Mouse (Mus musculus): ENCODE measurements around the gene Stx1b. TPM values are rescaled to one million over a fixed set of nuclear protein-coding genes. Genes with fewer than 3 reads are reported as not detected.

The Stx1b gene
- polyA plus RNA-seq, 1 experiment from 2014 or later, result 9.3 TPM

DNA sequence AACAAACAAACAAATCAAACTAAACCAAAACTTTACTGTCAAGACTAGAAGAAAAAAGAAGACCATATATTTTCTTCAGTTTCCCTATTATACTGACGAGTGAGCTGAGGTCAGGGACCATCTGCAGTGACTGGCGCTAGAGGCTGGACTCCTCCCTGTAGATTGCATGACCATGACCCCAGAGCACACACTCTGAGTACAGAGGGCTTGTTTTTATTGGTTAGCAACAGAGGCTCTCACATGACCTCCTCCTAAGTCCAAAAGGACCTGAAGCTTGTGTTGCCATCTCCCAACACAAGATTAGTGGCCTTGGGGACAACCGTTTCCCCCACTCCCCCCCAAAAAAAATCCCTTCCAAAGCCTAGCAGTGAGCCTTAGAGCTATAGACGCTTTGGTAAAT is 10.5 kb downstream of the Stx1b start:
- Histone ChIP-seq H3K36me3 (peaks cover 64% of the 10 kb centered on the region), H3K9me3 (replicated peaks) (no peaks in the 10 kb centered on the region), H3K4me1 (no peaks in the 10 kb centered on the region), H3K4me3 (no peak overlapping the region), H3K27ac (no peak overlapping the region), H3K27me3 (ENCODE audit: low read depth, poor library complexity, severe bottlenecking) (no peaks in the 10 kb centered on the region)
- no peak for DNase-seq (ENCODE audit: low spot score)
- WGBS, result 82% methylated on average over 4 of the region's 4 CpGs

DNA sequence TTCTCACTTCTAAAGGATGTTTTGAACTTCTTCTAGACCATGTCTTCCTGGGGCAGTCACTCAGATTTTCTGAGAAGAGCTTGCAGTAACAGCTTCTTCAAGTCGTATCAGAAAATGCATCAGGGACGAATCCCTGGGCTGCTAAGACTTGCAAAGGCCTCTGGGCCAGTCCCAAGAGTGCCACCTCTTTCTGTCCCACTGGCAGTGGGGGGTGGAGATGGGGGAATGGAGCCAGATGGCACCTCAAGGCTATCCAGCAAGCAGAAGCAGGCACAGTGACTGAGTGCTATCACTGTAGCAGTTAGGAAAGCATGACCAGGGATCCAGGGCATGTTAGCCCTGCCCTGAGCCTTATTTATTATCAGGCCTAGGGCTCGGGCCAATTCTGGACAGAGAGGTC is 12.1 kb downstream of the Stx1b start:
- H3K27ac ChIP-seq, result no peak overlapping the region
- H3K4me3 ChIP-seq, result no peak overlapping the region
- no peak for DNase-seq (ENCODE audit: low spot score)
- H3K27me3 ChIP-seq (ENCODE audit: low read depth, poor library complexity, severe bottlenecking), result no peaks in the 10 kb centered on the region
- 88% methylated on average over 3 of the region's 3 CpGs for WGBS
- peaks cover 63% of the 10 kb centered on the region for H3K36me3 ChIP-seq
- H3K9me3 ChIP-seq (replicated peaks), result no peaks in the 10 kb centered on the region
- H3K4me1 ChIP-seq, result no peaks in the 10 kb centered on the region

DNA sequence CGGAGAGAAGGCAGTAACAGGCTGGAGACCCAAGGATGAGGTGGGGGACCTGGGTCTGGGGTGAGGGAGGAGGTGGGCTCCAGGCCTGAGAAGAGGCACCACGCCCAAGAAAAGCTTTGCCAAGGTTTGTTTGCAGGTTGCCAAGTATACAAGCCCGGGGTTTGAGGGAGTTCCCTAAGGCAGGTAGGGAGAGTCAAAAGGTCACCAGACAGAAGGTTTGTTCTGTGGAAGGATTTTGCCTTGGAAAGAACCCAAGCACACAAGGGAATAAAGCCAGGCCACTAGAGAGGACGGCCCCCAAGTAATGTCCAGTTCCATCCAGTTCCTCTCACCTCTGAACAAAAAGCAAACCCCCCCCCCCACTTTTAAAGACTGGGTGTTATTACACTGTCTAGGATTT is 13.1 kb downstream of the Stx1b start:
- no peak overlapping the region for H3K27ac ChIP-seq
- peaks cover 63% of the 10 kb centered on the region for H3K36me3 ChIP-seq
- H3K4me1 ChIP-seq, result no peaks in the 10 kb centered on the region
- DNase-seq (ENCODE audit: low spot score), result no peak
- WGBS, result 81% methylated on average over 4 of the region's 4 CpGs
- H3K4me3 ChIP-seq, result no peak overlapping the region
- H3K27me3 ChIP-seq (ENCODE audit: low read depth, poor library complexity, severe bottlenecking), result no peaks in the 10 kb centered on the region
- no peaks in the 10 kb centered on the region for H3K9me3 ChIP-seq (replicated peaks)

DNA sequence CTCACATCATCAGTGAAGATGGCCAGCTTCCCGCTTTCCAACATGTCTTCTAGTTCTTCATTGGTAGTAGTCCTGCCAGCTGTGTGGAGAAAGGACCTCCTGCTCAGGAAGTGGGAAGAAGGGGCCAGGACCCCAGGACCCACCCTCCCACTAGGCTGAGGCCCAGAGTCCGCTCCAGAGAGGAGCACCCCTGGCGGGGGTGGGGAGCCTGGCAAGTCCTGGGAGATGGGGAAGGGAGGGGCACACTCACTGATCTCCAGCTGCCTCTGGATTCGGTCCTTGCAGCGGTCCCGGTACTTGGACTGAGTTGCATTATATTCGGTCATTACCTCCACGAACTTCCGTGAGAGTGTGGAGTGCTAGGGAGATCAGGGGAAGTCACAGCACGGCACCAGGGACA is 13.7 kb downstream of the Stx1b start:
- H3K36me3 ChIP-seq, result peaks cover 63% of the 10 kb centered on the region
- H3K27me3 ChIP-seq (ENCODE audit: low read depth, poor library complexity, severe bottlenecking), result no peaks in the 10 kb centered on the region
- no peaks in the 10 kb centered on the region for H3K9me3 ChIP-seq (replicated peaks)
- no peak overlapping the region for H3K4me3 ChIP-seq
- no peak for DNase-seq (ENCODE audit: low spot score)
- WGBS, result 82% methylated on average over 10 of the region's 10 CpGs
- H3K27ac ChIP-seq, result no peak overlapping the region
- no peaks in the 10 kb centered on the region for H3K4me1 ChIP-seq

DNA sequence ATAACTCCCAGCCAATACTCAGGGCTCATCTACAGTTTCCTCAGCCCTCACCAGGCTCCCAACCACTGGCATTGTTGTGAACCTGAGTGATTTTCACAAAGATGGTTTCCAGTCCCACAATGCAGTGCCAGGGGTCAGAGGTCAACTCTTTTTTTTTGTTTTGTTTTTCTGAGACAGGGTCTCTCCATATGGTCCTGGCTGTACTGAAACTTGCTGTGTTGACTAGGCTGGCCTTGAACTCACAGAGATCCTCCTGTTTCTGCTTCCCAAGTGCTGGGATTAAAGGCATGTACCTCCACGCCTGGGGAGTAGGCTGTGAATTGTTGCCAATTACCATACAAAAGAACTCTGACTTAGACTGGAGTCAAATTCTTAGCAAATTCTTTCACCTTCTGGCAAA is 14.5 kb downstream of the Stx1b start:
- WGBS, result 92% methylated on average over 1 of the region's 1 CpGs
- H3K36me3 ChIP-seq, result peaks cover 57% of the 10 kb centered on the region

DNA sequence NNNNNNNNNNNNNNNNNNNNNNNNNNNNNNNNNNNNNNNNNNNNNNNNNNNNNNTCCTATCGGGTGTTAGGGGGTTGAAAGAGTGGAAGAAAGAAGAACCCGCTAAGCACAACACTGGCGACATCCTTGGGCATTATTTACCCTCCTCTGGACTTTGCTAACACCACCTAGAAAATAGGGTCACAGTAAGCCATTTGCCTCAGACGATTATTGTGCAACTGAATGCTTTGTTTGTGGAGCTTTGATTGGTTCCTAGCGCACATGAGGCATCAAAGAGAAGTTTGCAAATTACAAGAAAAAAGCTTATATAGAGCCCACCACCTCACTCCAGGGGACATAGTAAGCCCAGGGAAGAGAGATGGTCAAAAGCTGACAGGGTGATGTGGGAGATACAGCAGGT is 15.5 kb downstream of the Stx1b start:
- Histone ChIP-seq H3K4me1 (no peaks in the 10 kb centered on the region), H3K27ac (no peak overlapping the region), H3K27me3 (ENCODE audit: low read depth, poor library complexity, severe bottlenecking) (no peaks in the 10 kb centered on the region), H3K4me3 (no peak overlapping the region), H3K36me3 (peaks cover 56% of the 10 kb centered on the region), H3K9me3 (replicated peaks) (no peaks in the 10 kb centered on the region)
- DNase-seq (ENCODE audit: low spot score), result no peak
- WGBS, result 84% methylated on average over 5 of the region's 5 CpGs

More for the DNA sequence above, 14.5 kb downstream of the Stx1b start:
- DNase-seq (ENCODE audit: low spot score), result no peak
- no peaks in the 10 kb centered on the region for H3K27me3 ChIP-seq (ENCODE audit: low read depth, poor library complexity, severe bottlenecking)
- no peaks in the 10 kb centered on the region for H3K4me1 ChIP-seq
- no peak overlapping the region for H3K4me3 ChIP-seq
- no peak overlapping the region for H3K27ac ChIP-seq
- H3K9me3 ChIP-seq (replicated peaks), result no peaks in the 10 kb centered on the region

DNA sequence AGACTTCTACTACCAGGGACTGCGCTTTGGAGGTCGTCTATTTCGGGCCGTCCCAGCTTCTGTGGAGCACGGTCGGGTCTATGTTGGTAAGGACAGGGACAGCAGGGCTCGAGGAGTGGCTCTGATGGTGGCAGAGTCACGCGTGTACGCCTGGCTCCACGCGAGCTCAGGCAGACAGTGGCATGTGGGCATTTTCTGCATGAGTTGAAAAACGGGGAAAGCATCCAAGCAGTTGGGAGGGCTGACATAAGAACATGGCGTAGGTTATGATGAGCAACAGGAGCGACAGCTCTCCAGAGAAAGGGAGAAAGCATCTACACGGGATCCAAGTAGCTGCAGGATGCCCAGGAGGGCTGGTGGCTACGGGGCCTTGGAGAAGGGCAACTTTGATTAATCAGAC is 22.0 kb downstream of the Stx1b start:
- Histone ChIP-seq H3K4me3 (no peak overlapping the region), H3K27ac (no peak overlapping the region), H3K36me3 (peaks cover 71% of the 10 kb centered on the region), H3K4me1 (peaks cover 12% of the 10 kb centered on the region), H3K9me3 (replicated peaks) (no peaks in the 10 kb centered on the region), H3K27me3 (ENCODE audit: low read depth, poor library complexity, severe bottlenecking) (no peaks in the 10 kb centered on the region)
- 93% methylated on average over 17 of the region's 17 CpGs for WGBS
- DNase-seq (ENCODE audit: low spot score), result no peak

DNA sequence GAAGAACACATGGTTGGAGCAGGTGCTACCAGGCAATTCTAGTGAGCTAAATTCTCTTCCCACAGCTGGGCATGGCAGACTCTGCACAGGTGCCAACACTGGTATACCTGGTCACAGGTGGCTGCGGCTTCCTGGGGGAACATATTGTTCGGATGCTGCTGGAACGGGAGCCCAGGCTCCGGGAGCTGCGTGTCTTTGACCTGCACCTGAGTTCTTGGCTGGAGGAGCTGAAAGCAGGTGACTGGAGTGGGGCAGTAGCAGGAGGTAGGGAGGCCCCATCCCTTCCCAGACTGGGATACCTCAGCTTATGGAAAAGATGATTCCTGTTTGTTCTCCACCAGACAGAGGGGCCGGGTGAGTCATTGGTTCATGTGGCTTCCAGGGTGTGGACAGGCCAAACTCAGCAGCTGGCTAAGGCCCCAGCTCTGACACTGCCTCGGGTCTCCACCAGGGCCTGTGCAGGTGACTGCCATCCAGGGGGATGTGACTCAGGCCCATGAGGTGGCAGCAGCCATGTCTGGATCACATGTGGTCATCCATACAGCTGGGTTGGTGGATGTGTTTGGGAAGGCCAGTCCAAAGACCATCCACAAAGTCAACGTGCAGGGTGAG is 23.2 kb downstream of the Stx1b start:
- H3K27ac ChIP-seq, result no peak overlapping the region
- peaks cover 12% of the 10 kb centered on the region for H3K4me1 ChIP-seq
- DNase-seq (ENCODE audit: low spot score), result no peak
- H3K27me3 ChIP-seq (ENCODE audit: low read depth, poor library complexity, severe bottlenecking), result no peaks in the 10 kb centered on the region
- H3K4me3 ChIP-seq, result 0 out of 2 replicates have a peak overlapping the region, but pooled peaks have one; percentile 22
- peaks cover 81% of the 10 kb centered on the region for H3K36me3 ChIP-seq
- 90% methylated on average over 8 of the region's 8 CpGs for WGBS
- no peaks in the 10 kb centered on the region for H3K9me3 ChIP-seq (replicated peaks)

DNA sequence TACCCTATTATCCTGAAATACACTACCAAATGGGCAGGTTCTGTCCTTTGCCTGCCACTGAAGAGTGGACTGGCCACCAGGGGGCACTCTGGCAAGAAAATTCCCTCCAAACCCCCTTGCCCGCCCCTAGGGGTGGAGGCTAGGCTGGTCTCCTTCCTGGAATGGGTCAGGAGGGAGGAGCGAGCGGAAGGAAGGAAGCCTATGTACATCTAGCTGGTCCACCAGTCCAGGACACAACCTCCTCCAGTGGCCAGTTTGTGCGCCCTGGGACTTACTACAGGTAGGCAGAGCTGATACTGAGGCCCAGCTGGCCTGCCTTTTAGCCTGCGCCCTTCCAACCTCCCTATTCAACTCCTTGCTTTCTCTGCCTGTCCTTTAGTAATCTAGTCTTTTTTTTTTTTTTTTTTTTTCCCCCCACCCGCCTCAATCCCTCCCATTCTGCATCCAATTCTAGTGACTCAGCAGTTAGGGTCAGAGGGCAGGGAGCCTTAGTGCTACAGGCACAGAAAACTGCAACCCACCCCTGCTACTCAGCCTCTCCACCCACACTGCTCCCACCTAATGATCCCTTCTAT is 23.8 kb downstream of the Stx1b start, which contains the start of gene Hsd3b7:
Hsd3b7 (plus strand) TSS at position 170 of the 575 bp plus-strand sequence.
- H3K36me3 ChIP-seq, result peaks cover 87% of the 10 kb centered on the region
- 0 out of 2 replicates have a peak within 1 kb of the TSS, but pooled peaks have one; percentile 23 for H3K27ac ChIP-seq

DNA sequence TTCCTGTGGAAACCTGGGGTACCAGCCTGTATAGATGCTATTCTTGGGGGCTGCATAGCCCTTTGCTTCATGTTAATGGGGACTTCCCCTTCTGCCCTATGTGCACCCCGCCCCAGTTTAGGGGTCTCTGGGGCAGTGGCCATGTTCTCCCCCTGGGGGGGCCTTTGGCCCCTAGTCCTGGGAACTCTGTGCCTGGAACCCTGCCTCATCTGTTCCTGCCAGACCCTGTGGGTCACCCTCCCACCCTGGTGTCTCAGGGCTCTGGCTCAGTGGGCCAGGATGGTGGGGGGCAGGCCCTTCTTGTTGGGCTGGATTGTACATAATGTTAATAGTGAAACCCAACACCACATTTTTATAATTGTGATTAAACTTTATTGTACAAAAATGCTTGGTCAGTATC is 24.6 kb downstream of the Stx1b start:
- no peaks in the 10 kb centered on the region for H3K27me3 ChIP-seq (ENCODE audit: low read depth, poor library complexity, severe bottlenecking)
- no peak for DNase-seq (ENCODE audit: low spot score)
- WGBS, result 90% methylated on average over 1 of the region's 1 CpGs
- no peaks in the 10 kb centered on the region for H3K9me3 ChIP-seq (replicated peaks)
- peaks cover 12% of the 10 kb centered on the region for H3K4me1 ChIP-seq
- no peak overlapping the region for H3K4me3 ChIP-seq
- H3K27ac ChIP-seq, result no peak overlapping the region
- H3K36me3 ChIP-seq, result peaks cover 94% of the 10 kb centered on the region

More for the DNA sequence above, 23.8 kb downstream of the Stx1b start, which contains the start of gene Hsd3b7:
- Histone ChIP-seq H3K4me1 (peaks cover 12% of the 10 kb centered on the region), H3K27me3 (ENCODE audit: low read depth, poor library complexity, severe bottlenecking) (no peaks in the 10 kb centered on the region), H3K4me3 (peak within 1 kb of the TSS; percentile 22; the same call in 1 of the 2 replicates), H3K9me3 (replicated peaks) (no peaks in the 10 kb centered on the region)
- 31% methylated on average over 6 of the region's 6 CpGs for WGBS
- peak; percentile 97 for DNase-seq (ENCODE audit: low spot score)

DNA sequence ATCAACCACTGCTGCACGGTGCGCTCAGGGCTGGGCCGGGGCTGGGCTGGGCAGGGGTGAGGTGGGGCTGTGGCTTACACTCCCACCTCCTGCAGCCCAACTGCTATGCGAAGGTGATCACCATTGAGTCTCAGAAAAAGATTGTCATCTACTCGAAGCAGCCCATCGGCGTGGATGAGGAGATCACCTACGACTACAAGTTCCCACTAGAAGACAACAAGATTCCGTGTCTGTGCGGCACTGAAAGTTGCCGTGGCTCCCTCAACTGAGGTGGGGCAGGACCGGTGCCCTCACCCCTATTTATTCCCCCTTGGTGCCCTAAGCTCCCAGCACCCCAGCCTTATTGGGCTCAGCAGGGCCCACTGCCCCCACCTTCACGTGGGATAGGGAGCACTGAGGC is 25.1 kb downstream of the Stx1b start:
- no peak for DNase-seq (ENCODE audit: low spot score)
- peaks cover 93% of the 10 kb centered on the region for H3K36me3 ChIP-seq
- no peak overlapping the region for H3K27ac ChIP-seq
- no peaks in the 10 kb centered on the region for H3K27me3 ChIP-seq (ENCODE audit: low read depth, poor library complexity, severe bottlenecking)
- 92% methylated on average over 13 of the region's 13 CpGs for WGBS
- no peak overlapping the region for H3K4me3 ChIP-seq
- no peaks in the 10 kb centered on the region for H3K9me3 ChIP-seq (replicated peaks)
- peaks cover 12% of the 10 kb centered on the region for H3K4me1 ChIP-seq

DNA sequence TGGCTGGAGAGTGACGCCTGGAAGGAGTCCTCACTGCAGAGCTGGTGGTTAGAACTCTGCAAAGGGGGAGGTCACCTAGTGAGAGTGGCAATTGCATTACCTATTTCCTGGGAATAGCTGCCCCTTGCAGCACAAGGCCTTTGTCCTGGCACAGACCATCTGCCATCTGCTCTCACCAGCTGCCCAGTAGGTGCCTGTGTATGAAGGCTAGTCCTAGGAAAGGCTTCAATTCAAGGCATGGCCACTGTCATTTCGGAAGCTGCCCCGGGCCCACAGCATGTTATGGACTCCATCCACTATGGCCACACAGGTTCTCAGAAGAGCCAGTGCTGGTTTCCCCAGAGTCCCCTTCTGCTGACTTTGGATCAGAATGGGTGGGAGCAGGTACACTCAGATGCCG is 25.8 kb downstream of the Stx1b start:
- no peak for DNase-seq (ENCODE audit: low spot score)
- Histone ChIP-seq H3K27me3 (ENCODE audit: low read depth, poor library complexity, severe bottlenecking) (no peaks in the 10 kb centered on the region), H3K4me3 (no peak overlapping the region), H3K36me3 (peaks cover 93% of the 10 kb centered on the region), H3K9me3 (replicated peaks) (no peaks in the 10 kb centered on the region), H3K4me1 (peaks cover 12% of the 10 kb centered on the region), H3K27ac (no peak overlapping the region)
- 93% methylated on average over 4 of the region's 4 CpGs for WGBS

DNA sequence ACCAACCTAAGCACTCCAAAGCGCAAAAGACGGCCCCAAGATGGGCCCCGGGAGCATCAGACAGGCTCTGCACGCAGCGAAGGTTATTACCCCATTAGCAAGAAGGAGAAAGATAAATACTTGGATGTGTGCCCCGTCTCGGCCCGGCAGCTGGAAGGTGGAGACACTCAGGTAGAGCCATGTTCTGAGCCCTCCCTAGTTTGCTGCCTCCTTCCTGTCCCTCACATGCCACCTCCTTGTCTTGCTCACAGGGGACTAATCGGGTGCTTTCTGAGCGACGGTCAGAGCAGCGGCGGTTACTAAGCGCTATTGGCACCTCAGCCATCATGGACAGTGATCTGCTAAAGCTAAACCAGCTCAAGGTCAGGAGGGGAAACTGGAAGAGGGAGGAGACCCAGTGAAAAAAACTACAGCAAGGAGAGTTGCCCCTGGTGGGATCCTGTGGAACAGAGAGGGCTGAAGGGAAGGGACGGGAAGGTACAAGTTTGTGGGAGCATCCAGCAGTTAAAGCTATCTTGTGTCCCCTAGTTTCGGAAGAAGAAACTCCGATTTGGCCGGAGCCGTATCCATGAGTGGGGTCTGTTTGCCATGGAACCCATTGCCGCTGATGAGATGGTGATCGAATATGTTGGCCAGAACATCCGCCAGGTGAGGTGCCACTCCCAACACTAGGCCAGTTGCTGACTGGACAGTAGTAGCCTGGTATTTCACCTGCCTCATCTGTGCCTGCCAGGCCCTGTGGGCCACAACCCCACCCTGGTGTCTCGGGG is 27.1 kb downstream of the Stx1b start:
- Histone ChIP-seq H3K9me3 (replicated peaks) (no peaks in the 10 kb centered on the region), H3K4me1 (peaks cover 12% of the 10 kb centered on the region), H3K36me3 (peaks cover 95% of the 10 kb centered on the region), H3K4me3 (no peak overlapping the region), H3K27me3 (ENCODE audit: low read depth, poor library complexity, severe bottlenecking) (no peaks in the 10 kb centered on the region), H3K27ac (no peak overlapping the region)
- DNase-seq (ENCODE audit: low spot score), result no peak
- WGBS, result 94% methylated on average over 23 of the region's 23 CpGs

Measured in limb, embryonic 10.5 days (tissue).